Mouse (Mus musculus): ENCODE measurements at regions not wholly inside any gene's neighbourhood (a gene's known extent, or its start where the extent isn't known, plus 50 kb on each side); places are given as distances from the start of the nearest gene placed in this dataset.

DNA sequence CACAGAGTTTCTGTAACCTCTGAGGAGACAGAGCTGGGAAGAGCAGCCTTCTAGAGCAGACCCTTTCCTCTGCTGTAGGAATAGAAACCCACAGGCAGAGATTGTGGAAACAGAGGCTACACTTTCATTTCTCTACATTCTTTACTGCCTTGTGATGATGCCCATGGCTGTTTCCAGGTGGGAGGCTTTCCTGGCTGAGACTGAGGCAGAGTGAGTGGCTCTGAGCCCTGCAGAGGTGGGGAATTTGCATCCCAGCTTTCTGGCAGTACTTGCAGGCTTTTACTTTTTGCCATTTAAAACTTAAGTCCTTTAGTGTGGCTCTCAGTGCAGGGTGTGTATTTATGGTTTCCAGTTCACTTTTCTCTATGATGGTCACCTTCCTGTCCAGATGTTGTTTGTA, 50.5 kb upstream of the Slc22a23 start:
- DNase-seq (ENCODE audit: low read depth, low spot score) = no peak

- no peak for DNase-seq (ENCODE audit: low read depth, low spot score)
Measured at GRCm38 (mm10) chr13:34395010-34395409, 50.0 kb upstream of the Slc22a23 start.

Measured in mesoderm, embryonic 11.5 days (tissue).